ENCODE assay signal across 20 mouse cellular contexts in the genomic region with DNA sequence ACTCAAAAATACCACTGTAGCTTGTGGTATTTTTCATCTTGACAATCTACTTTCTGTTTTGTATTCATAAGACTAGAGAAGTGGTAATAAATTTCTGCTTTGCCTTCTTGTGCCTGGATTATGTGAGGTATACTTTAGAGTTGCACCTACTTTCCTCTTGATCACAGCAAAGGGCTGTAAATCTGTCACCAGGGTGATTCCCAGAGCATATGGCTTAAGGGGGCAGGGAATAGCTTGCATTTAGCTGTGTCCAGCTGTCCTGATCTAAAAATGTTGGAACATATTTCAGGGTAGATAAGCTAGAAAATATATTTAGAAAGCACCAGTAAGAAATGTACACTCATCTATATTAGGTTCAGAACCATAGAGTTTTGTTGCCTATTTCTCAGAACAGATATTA. TPM values are rescaled to one million over a fixed set of nuclear protein-coding genes. Genes with fewer than 3 reads are reported as not detected.
DNase-seq lines count a peak whose midpoint lies in the region; ATAC-seq lines count a peak whose summit lies in the region.
"Had no signal": no experiment of that assay in that cellular context is flagged by ENCODE, and none has a peak within 500 bp of the region (broad histone marks: within the 10 kb centered on the region; RNA-seq: fewer than 3 reads in every experiment).

No protein-coding gene starts in this region.

- DNase-seq in left cerebral cortex, adult 18-20 months (ENCODE audit: low spot score in 2 of 2), result peak; percentile 5 to 22
- no peak for DNase-seq in left cerebral cortex, adult 11 months (ENCODE audit: low spot score)
- DNase-seq in brain, adult 2 months (ENCODE audit: low read depth, low spot score), result peak; percentile 57
- DNase-seq in mesoderm, embryonic 11.5 days (ENCODE audit: low read depth, low spot score), result peak; percentile 32
- no peak for DNase-seq in adrenal gland, postnatal 25 days
- DNase-seq: adrenal gland, adult 2 months; adrenal gland, postnatal 14 days; cerebellum, adult 18-20 months; cerebellum, adult 9-10 months; cerebellum, postnatal 14 days; gastrocnemius, adult 2 months; gastrocnemius, postnatal 14 days; heart, adult 11 months had no signal

- ATAC-seq in megakaryocyte progenitor cell, adult 5-6 weeks (replicated peaks; ENCODE audit: poor library complexity), result no peak
- ATAC-seq: CD4-positive, CD25-positive, alpha-beta regulatory T cell, adult 4 months; forebrain, embryonic 13.5 days; forebrain, embryonic 16.5 days had no signal

RNA-seq across cellular contexts. Expression of a gene that starts 18.2 kb away (rescaled TPM):
- 10 to 100 TPM; 14.3 to 15.9 TPM for total RNA-seq in left cerebral cortex, adult 18-20 months (2021)
- 28.4 and 30.7 TPM in 2 replicates for total RNA-seq in adrenal gland, postnatal 25 days (2021)
- 5.8 and 7.5 TPM in 2 replicates for total RNA-seq in megakaryocyte progenitor cell, adult 5-6 weeks (2015)
- 11.5 and 20.0 TPM in 2 replicates for total RNA-seq in megakaryocyte progenitor cell, adult 5-6 weeks (2017)

RNA-seq across cellular contexts. Expression of a gene that starts 53.0 kb away (rescaled TPM):
- total RNA-seq in left cerebral cortex, adult 18-20 months (2021), result under 1 TPM in 1 of 2 experiments, not detected in 1; 0.16 TPM
- total RNA-seq in adrenal gland, postnatal 25 days (2021), result not detected in 2 replicates
- total RNA-seq in megakaryocyte progenitor cell, adult 5-6 weeks (2015), result 1.8 and 4.2 TPM in 2 replicates
- total RNA-seq in megakaryocyte progenitor cell, adult 5-6 weeks (2017), result 2.0 and 3.8 TPM in 2 replicates
- total RNA-seq: adrenal gland, adult 2 months; adrenal gland, postnatal 14 days; gastrocnemius, adult 2 months; gastrocnemius, postnatal 4 days; heart, adult 8-10 months; MEL had no signal

Comparison
In these comparisons a context has a peak if more than half of its experiments do, and no peak if none do; other contexts are left out.
1. DNase-seq: peak in left cerebral cortex, adult 18-20 months (2 of 2), brain, adult 2 months (single experiment) and mesoderm, embryonic 11.5 days (single experiment); none in left cerebral cortex, adult 11 months (single experiment) and adrenal gland, postnatal 25 days (single experiment).